8 mouse cellular contexts compared by ENCODE assay signal in genomic region chr2:79087600-79088205, GRCm38 (mm10).
DNase-seq lines count a peak whose midpoint lies in the region; ATAC-seq and TF ChIP-seq lines count a peak whose summit lies in the region.

No protein-coding gene starts in this region.

- no peak for ATAC-seq in embryonic facial prominence, embryonic 12.5 days (ENCODE audit: insufficient number of reproducible peaks, insufficient read depth, low FRiP score, low TSS enrichment)
- ATAC-seq in forebrain, embryonic 15.5 days (replicated peaks) = no peak

- no peak overlapping the region for H3ac ChIP-seq in C2C12 (ENCODE audit: control insufficient read depth, insufficient read length, low read depth)

- DNase-seq in cerebellum, adult 11 months = peak; percentile 3
- DNase-seq in cerebellum, adult 8-10 months = no peak
- peak; percentile 20 to 45 for DNase-seq in kidney, postnatal 4 days
- no peak for DNase-seq in thymus, postnatal 36 days
- DNase-seq in spleen, adult 12 weeks (ENCODE audit: low spot score) = no peak

- H3K27me3 ChIP-seq in C2C12 (ENCODE audit: control insufficient read depth, insufficient read depth, insufficient read length) = no peaks in the 10 kb centered on the region
- H3K27me3 ChIP-seq in embryonic facial prominence, embryonic 12.5 days = no peaks in the 10 kb centered on the region
- H3K27me3 ChIP-seq in forebrain, embryonic 15.5 days = no peaks in the 10 kb centered on the region

- no peaks in the 10 kb centered on the region for H3K9me3 ChIP-seq in embryonic facial prominence, embryonic 12.5 days
- H3K9me3 ChIP-seq in forebrain, embryonic 15.5 days = no peaks in the 10 kb centered on the region

- no peak for TF ChIP-seq CTCF in C2C12 (IDR thresholded peaks at IDR 0.05; ENCODE audit: control insufficient read depth, insufficient read depth, insufficient read length)

- H3K27ac ChIP-seq in embryonic facial prominence, embryonic 12.5 days = no peak overlapping the region
- no peak overlapping the region for H3K27ac ChIP-seq in forebrain, embryonic 15.5 days (replicated peaks)

- no peaks in the 10 kb centered on the region for H3K79me3 ChIP-seq in C2C12 (ENCODE audit: low read depth)

- 24% methylated on average over 9 of the region's 9 CpGs for WGBS in embryonic facial prominence, embryonic 12.5 days
- 76% methylated on average over 9 of the region's 9 CpGs for WGBS in forebrain, embryonic 15.5 days

- H3K79me2 ChIP-seq in C2C12 (ENCODE audit: control insufficient read depth, insufficient read depth) = no peaks in the 10 kb centered on the region

- H3K36me3 ChIP-seq in C2C12 (ENCODE audit: control insufficient read depth, insufficient read depth) = no peaks in the 10 kb centered on the region
- no peaks in the 10 kb centered on the region for H3K36me3 ChIP-seq in embryonic facial prominence, embryonic 12.5 days
- no peaks in the 10 kb centered on the region for H3K36me3 ChIP-seq in forebrain, embryonic 15.5 days

- H3K4me1 ChIP-seq in embryonic facial prominence, embryonic 12.5 days = peaks cover 10% of the 10 kb centered on the region
- no peaks in the 10 kb centered on the region for H3K4me1 ChIP-seq in forebrain, embryonic 15.5 days

- H3K4me3 ChIP-seq in C2C12 (ENCODE audit: insufficient read depth, poor library complexity, severe bottlenecking) = no peak overlapping the region
- no peak overlapping the region for H3K4me3 ChIP-seq in embryonic facial prominence, embryonic 12.5 days
- no peak overlapping the region for H3K4me3 ChIP-seq in forebrain, embryonic 15.5 days

- H3K9ac ChIP-seq in embryonic facial prominence, embryonic 12.5 days = no peak overlapping the region
- H3K9ac ChIP-seq in forebrain, embryonic 15.5 days (replicated peaks) = no peak overlapping the region

- H3K4me2 ChIP-seq in embryonic facial prominence, embryonic 12.5 days (replicated peaks) = peak overlapping the region; percentile 35
- no peak overlapping the region for H3K4me2 ChIP-seq in forebrain, embryonic 15.5 days (replicated peaks)

TF ChIP-seq in C2C12, 6 proteins besides CTCF, POLR2A, EP300 and RAD21:
- TF ChIP-seq FOSL1 (IDR thresholded peaks at IDR 0.05; ENCODE audit: insufficient read depth, low read length, poor library complexity, severe bottlenecking) (no peak), USF1 (IDR thresholded peaks at IDR 0.05; ENCODE audit: low read depth) (no peak), MAX (IDR thresholded peaks at IDR 0.05) (no peak), MYOD1 (IDR thresholded peaks at IDR 0.05; ENCODE audit: control insufficient read depth, insufficient read length, low read depth) (peak; percentile 25), CEBPB (IDR thresholded peaks at IDR 0.05; ENCODE audit: low read depth) (no peak), MYOG (IDR thresholded peaks at IDR 0.05; ENCODE audit: control insufficient read depth, extremely low read depth, insufficient read length) (no peak)

Comparison
In these comparisons a context has a peak if more than half of its experiments do, and no peak if none do; other contexts are left out.
1. DNase-seq: peak in cerebellum, adult 11 months (single experiment) and kidney, postnatal 4 days (2 of 2); none in cerebellum, adult 8-10 months (single experiment), thymus, postnatal 36 days (0 of 2) and spleen, adult 12 weeks (single experiment).